Mouse (Mus musculus): ENCODE data around the gene Pbrm1.

DNA sequence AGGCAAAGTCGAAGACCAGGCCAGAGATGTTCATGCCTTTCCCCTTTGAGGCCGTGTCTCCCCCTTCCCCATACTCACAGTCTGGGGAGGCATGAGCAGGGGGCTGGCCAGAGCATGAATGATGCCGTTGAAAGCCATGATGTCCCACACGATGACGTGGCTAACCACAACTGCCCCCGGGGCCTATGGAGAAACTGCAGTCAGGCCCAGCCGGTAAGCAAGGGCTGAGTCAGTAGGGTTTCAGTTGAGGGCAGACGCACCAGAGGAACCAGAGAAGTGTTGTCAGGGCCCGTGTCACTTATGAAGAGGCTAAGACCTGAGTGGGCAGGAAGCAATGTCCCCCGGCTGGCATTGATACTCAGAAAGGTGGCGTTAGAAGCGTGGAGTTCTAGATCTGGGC is 120.7 kb downstream of the Pbrm1 start:
- TF ChIP-seq EP300 (optimal IDR thresholded peaks at IDR 0.05) (no peak), CTCF (IDR thresholded peaks at IDR 0.05; ENCODE audit: low read depth) (no peak)

All from stomach, postnatal 0 days (tissue).